Mouse (Mus musculus) heart, postnatal 0 days (tissue): Measurements from ENCODE around the gene Pafah1b3. TPM values are rescaled to one million over a fixed set of nuclear protein-coding genes. Genes with fewer than 3 reads are reported as not detected.
"Not testable (repeated sequence)": the region's sequence is repeated elsewhere in the genome, so short reads cannot be mapped to it uniquely, and the experiment has no call there.

ENCODE experiments used
- ATAC-seq: fragments of 200-750 bp; cut with Nextera tagmentation; 2 replicates; pipeline ENCODE4 v1.8.0; 2017; ENCODE audit warnings: low read depth, moderate number of reproducible peaks, moderate library complexity; ENCODE audit not compliant: insufficient read depth
- DNase-seq: peaks from one replicate; pipeline ENCODE4 v3.0.0-alpha.2; 2016; ENCODE audit warnings: low spot score
- H3K27ac ChIP-seq: fragments of 300-500 bp; sonication (generic); 2 replicates; pipeline ENCODE4 v1.5.1; 2014; ENCODE audit warnings: low read depth, mild to moderate bottlenecking
- H3K27me3 ChIP-seq: fragments of 300-500 bp; sonication (generic); 2 replicates; pipeline ENCODE4 v1.6.1; 2014; ENCODE audit warnings: low read length, mixed read lengths; ENCODE audit not compliant: control insufficient read depth, insufficient read depth
- H3K36me3 ChIP-seq: fragments of 300-500 bp; sonication (generic); replicated peaks from 2 replicates; pipeline ENCODE4 v1.6.1; 2014; ENCODE audit warnings: low read length, mixed read lengths; ENCODE audit not compliant: control insufficient read depth, insufficient read depth
- H3K4me1 ChIP-seq: fragments of 300-500 bp; sonication (generic); 2 replicates; pipeline ENCODE4 v1.6.1; 2014; ENCODE audit warnings: antibody characterized with exemption; ENCODE audit not compliant: control insufficient read depth, insufficient read depth
- H3K4me2 ChIP-seq: fragments of 300-500 bp; sonication (generic); 2 replicates; pipeline ENCODE4 v1.6.1; 2014; ENCODE audit warnings: low read depth, mild to moderate bottlenecking, low read length, moderate library complexity
- H3K4me3 ChIP-seq: fragments of 300-500 bp; sonication (generic); 2 replicates; pipeline ENCODE4 v1.5.1; 2014; ENCODE audit warnings: low read depth, low read length
- H3K9ac ChIP-seq: fragments of 300-500 bp; sonication (generic); replicated peaks from 2 replicates; pipeline ENCODE4 v1.6.1; 2014; ENCODE audit warnings: low read depth, low read length, mixed read lengths
- H3K9me3 ChIP-seq: fragments of 300-500 bp; sonication (generic); replicated peaks from 2 replicates; pipeline ENCODE4 v1.6.1; 2016; ENCODE audit warnings: low read length; ENCODE audit not compliant: control insufficient read depth
- CTCF ChIP-seq: IDR thresholded peaks from 2 replicates; pipeline ENCODE4 v1.5.1; 2016; ENCODE audit warnings: antibody characterized with exemption, control low read depth, low read depth
- EP300 ChIP-seq: IDR thresholded peaks from 2 replicates; pipeline ENCODE4 v1.6.1; 2016; ENCODE audit warnings: antibody characterized with exemption, low read depth
- WGBS: fragments of 180-500 bp; shearing (Covaris S2); extraction: QIAGEN DNeasy Blood & Tissue Kit; methylation state at CpG from one replicate; pipeline ENCODE4 v1.1.7; 2014; 5-methylcytosine and 5-hydroxymethylcytosine counted together
- polyA plus RNA-seq: library from polyadenylated mRNA; unstranded; fragments of >200 nt; fragmentation: Nextera tagmentation; extraction: Ambion mirVana; gene quantifications from 2 replicates; pipeline ENCODE4 v1.2.1, GENCODE M21; 2015
- total RNA-seq: library from RNA; depleted of rRNA; stranded (reverse); fragments of >200 nt; gene quantifications from 2 replicates; pipeline ENCODE4 v1.2.3, GENCODE M21; 2014; ENCODE audit warnings: low replicate concordance

Gene Pafah1b3
- total and polyA plus RNA-seq, 2 experiments from 2014 or later: 57.3 to 161 TPM

- no peaks in the 10 kb centered on the region for H3K9me3 ChIP-seq
- H3K4me3 ChIP-seq: peak overlapping the region; percentile 80
- peak; percentile 90 for ATAC-seq
- no peak for TF ChIP-seq CTCF
- TF ChIP-seq EP300: peak; percentile 83
- peak overlapping the region; percentile 93 for H3K27ac ChIP-seq
- DNase-seq: peak; percentile 100
- H3K9ac ChIP-seq: peak overlapping the region; percentile 86
- under 1% methylated on average over 33 of the region's 33 CpGs for WGBS
- H3K36me3 ChIP-seq: peaks cover 17% of the 10 kb centered on the region
- peaks cover 23% of the 10 kb centered on the region for H3K4me1 ChIP-seq
- peak overlapping the region; percentile 86 for H3K4me2 ChIP-seq
- H3K27me3 ChIP-seq: no peaks in the 10 kb centered on the region
These were observed 29.9 kb downstream of the Pafah1b3 start for GRCm38 (mm10) chr7:25267751-25268463.

- peak; percentile 100 for DNase-seq
- H3K27ac ChIP-seq: peak within 1 kb of the TSS; percentile 93
- peak within 1 kb of the TSS; percentile 86 for H3K4me2 ChIP-seq
- under 1% methylated on average over 29 of the region's 29 CpGs for WGBS
- H3K9me3 ChIP-seq: no peaks in the 10 kb centered on the region
- peak within 1 kb of the TSS; percentile 80 for H3K4me3 ChIP-seq
- no peaks in the 10 kb centered on the region for H3K27me3 ChIP-seq
- ATAC-seq: peak; percentile 86
- H3K36me3 ChIP-seq: peaks cover 13% of the 10 kb centered on the region
- peaks cover 23% of the 10 kb centered on the region for H3K4me1 ChIP-seq
- H3K9ac ChIP-seq: peak within 1 kb of the TSS; percentile 86
- TF ChIP-seq EP300 (no peak; the same call in none of the 2 replicates), CTCF (no peak)
These were observed 30.5 kb downstream of the Pafah1b3 start, which contains the start of gene Cic for GRCm38 (mm10) chr7:25267301-25267750. Cic (plus strand) TSS chr7:25267704.

- Histone ChIP-seq H3K4me2 (no peak overlapping the region; the same call in 1 of the 2 replicates), H3K4me1 (peaks cover 23% of the 10 kb centered on the region), H3K9ac (no peak overlapping the region), H3K36me3 (peaks cover 4% of the 10 kb centered on the region; the same call in 1 of the 2 replicates), H3K4me3 (no peak overlapping the region), H3K9me3 (no peaks in the 10 kb centered on the region), H3K27me3 (no peaks in the 10 kb centered on the region), H3K27ac (no peak overlapping the region)
- ATAC-seq (no peak), DNase-seq (no peak)
- WGBS: 75% methylated on average over 8 of the region's 8 CpGs
- TF ChIP-seq EP300: no peak
- no peak for TF ChIP-seq CTCF
These were observed 31.4 kb downstream of the Pafah1b3 start for GRCm38 (mm10) chr7:25266180-25266962.

- not testable (repeated sequence) for H3K36me3 ChIP-seq, H3K4me3 ChIP-seq, DNase-seq, H3K4me2 ChIP-seq, H3K9ac ChIP-seq, H3K27ac ChIP-seq, H3K9me3 ChIP-seq, ATAC-seq, H3K27me3 ChIP-seq
- 60% methylated on average over 5 of the region's 5 CpGs for WGBS
- peaks cover 23% of the 10 kb centered on the region for H3K4me1 ChIP-seq
These were observed 32.0 kb downstream of the Pafah1b3 start for GRCm38 (mm10) chr7:25265743-25266142.

- no peak for ATAC-seq
- peaks cover 14% of the 10 kb centered on the region for H3K4me1 ChIP-seq
- H3K4me3 ChIP-seq: no peak overlapping the region
- DNase-seq: no peak
- H3K27me3 ChIP-seq: no peaks in the 10 kb centered on the region
- 46% methylated on average over 17 of the region's 17 CpGs for WGBS
- no peaks in the 10 kb centered on the region for H3K9me3 ChIP-seq
- no peak overlapping the region for H3K9ac ChIP-seq
- TF ChIP-seq CTCF (no peak), EP300 (no peak)
- no peak overlapping the region for H3K27ac ChIP-seq
- no peak overlapping the region for H3K4me2 ChIP-seq
- no peaks in the 10 kb centered on the region for H3K36me3 ChIP-seq
These were observed 33.6 kb downstream of the Pafah1b3 start for GRCm38 (mm10) chr7:25263968-25264870.
